Mouse (Mus musculus): ENCODE data around the gene Arhgef15.

GRCm38 (mm10) chr11:68968752-68969151 is 11.5 kb upstream of the Arhgef15 start:
- no peak for TF ChIP-seq CTCF (IDR thresholded peaks at IDR 0.05; ENCODE audit: insufficient read depth, low read length)
- TF ChIP-seq POLR2A (IDR thresholded peaks at IDR 0.05; ENCODE audit: borderline replicate concordance, extremely low read depth, low read depth, low read length), result no peak
